Mouse (Mus musculus): ENCODE results near the gene Lenep.

- TF ChIP-seq GATA1 (IDR thresholded peaks at IDR 0.05; ENCODE audit: low read length), result no peak
- TF ChIP-seq TAL1 (IDR thresholded peaks at IDR 0.05; ENCODE audit: low read length), result no peak
Observed at GRCm38 (mm10) chr3:89351271-89351670, 51.3 kb downstream of the Lenep start.

All from erythroblast, embryonic 14.5 days (primary cell).